Mouse (Mus musculus): Measurements from ENCODE around the gene Klhl40. TPM values are rescaled to one million over a fixed set of nuclear protein-coding genes. Genes with fewer than 3 reads are reported as not detected.

Gene Klhl40
- not detected for polyA plus RNA-seq (2014; fragmentation: Illumina TruSeq; extraction: RNeasy Lipid Tissue Mini Kit (QIAGEN cat#74804); ENCODE audit: low read depth, low replicate concordance)

DNA sequence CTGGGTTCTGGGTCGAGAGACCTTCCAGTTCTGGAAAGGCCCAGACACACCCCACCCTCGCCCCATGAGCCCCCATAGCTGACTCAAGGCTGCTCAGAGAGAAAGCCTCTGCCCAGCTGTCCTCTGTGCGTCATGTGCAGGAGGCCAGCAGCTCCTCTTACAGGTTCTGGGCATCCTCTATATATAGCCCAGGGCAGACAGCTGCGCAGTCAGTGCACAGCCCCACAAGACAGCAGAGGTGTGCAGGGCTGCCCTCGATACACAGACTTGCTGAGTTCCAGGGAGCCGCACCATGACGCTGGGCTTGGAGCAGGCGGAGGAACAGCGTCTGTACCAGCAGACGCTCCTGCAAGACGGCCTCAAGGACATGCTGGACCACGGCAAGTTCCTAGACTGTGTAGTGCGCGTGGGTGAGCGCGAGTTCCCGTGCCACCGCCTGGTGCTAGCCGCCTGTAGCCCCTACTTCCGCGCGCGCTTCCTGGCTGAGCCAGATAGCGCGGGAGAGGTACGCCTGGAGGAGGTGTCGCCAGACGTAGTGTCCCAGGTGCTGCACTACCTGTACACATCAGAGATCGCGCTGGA lies at the start of gene Klhl40:
Klhl40 (plus strand) TSS at position 124 of the 582 bp plus-strand sequence.

GRCm38 (mm10) chr9:121759091-121760081 lies 18.0 kb upstream of the Klhl40 start, which contains the start of gene Zfp651:
Zfp651 (plus strand) TSS chr9:121759330.

GRCm38 (mm10) chr9:121791757-121792521 lies 14.5 kb downstream of the Klhl40 start, which contains the start of gene Hhatl:
Hhatl (minus strand) TSS chr9:121792507.

Other genes starting within 250 kb of the Klhl40 start
- not detected for gene Lyzl4, start 135.5 kb upstream of the Klhl40 start, polyA plus RNA-seq (2014; fragmentation: Illumina TruSeq; extraction: RNeasy Lipid Tissue Mini Kit (QIAGEN cat#74804); ENCODE audit: low read depth, low replicate concordance)
- gene Vipr1, start 134.9 kb upstream of the Klhl40 start, polyA plus RNA-seq (2014; fragmentation: Illumina TruSeq; extraction: RNeasy Lipid Tissue Mini Kit (QIAGEN cat#74804); ENCODE audit: low read depth, low replicate concordance): not detected
- 7.9 TPM for gene Sec22c, start 72.1 kb upstream of the Klhl40 start, polyA plus RNA-seq (2014; fragmentation: Illumina TruSeq; extraction: RNeasy Lipid Tissue Mini Kit (QIAGEN cat#74804); ENCODE audit: low read depth, low replicate concordance)
- gene Ss18l2, start 67.3 kb upstream of the Klhl40 start, polyA plus RNA-seq (2014; fragmentation: Illumina TruSeq; extraction: RNeasy Lipid Tissue Mini Kit (QIAGEN cat#74804); ENCODE audit: low read depth, low replicate concordance): 53.9 TPM
- 128 TPM for gene Nktr, start 58.4 kb upstream of the Klhl40 start, polyA plus RNA-seq (2014; fragmentation: Illumina TruSeq; extraction: RNeasy Lipid Tissue Mini Kit (QIAGEN cat#74804); ENCODE audit: low read depth, low replicate concordance)
- gene Zfp651, start 18.3 kb upstream of the Klhl40 start, polyA plus RNA-seq (2014; fragmentation: Illumina TruSeq; extraction: RNeasy Lipid Tissue Mini Kit (QIAGEN cat#74804); ENCODE audit: low read depth, low replicate concordance): 0.29 TPM
- gene Hhatl, start 14.9 kb downstream of the Klhl40 start, polyA plus RNA-seq (2014; fragmentation: Illumina TruSeq; extraction: RNeasy Lipid Tissue Mini Kit (QIAGEN cat#74804); ENCODE audit: low read depth, low replicate concordance): not detected
- gene Ccdc13, start 61.9 kb downstream of the Klhl40 start, polyA plus RNA-seq (2014; fragmentation: Illumina TruSeq; extraction: RNeasy Lipid Tissue Mini Kit (QIAGEN cat#74804); ENCODE audit: low read depth, low replicate concordance): not detected
- 59.5 TPM for gene Higd1a, start 80.8 kb downstream of the Klhl40 start, polyA plus RNA-seq (2014; fragmentation: Illumina TruSeq; extraction: RNeasy Lipid Tissue Mini Kit (QIAGEN cat#74804); ENCODE audit: low read depth, low replicate concordance)
- 0.58 TPM for gene Ackr2, start 120.7 kb downstream of the Klhl40 start, polyA plus RNA-seq (2014; fragmentation: Illumina TruSeq; extraction: RNeasy Lipid Tissue Mini Kit (QIAGEN cat#74804); ENCODE audit: low read depth, low replicate concordance)
- gene Cyp8b1, start 138.7 kb downstream of the Klhl40 start, polyA plus RNA-seq (2014; fragmentation: Illumina TruSeq; extraction: RNeasy Lipid Tissue Mini Kit (QIAGEN cat#74804); ENCODE audit: low read depth, low replicate concordance): not detected
- 0.47 TPM for gene Fam198a, start 173.4 kb downstream of the Klhl40 start, polyA plus RNA-seq (2014; fragmentation: Illumina TruSeq; extraction: RNeasy Lipid Tissue Mini Kit (QIAGEN cat#74804); ENCODE audit: low read depth, low replicate concordance)
- 0.23 TPM for gene Pomgnt2, start 219.5 kb downstream of the Klhl40 start, polyA plus RNA-seq (2014; fragmentation: Illumina TruSeq; extraction: RNeasy Lipid Tissue Mini Kit (QIAGEN cat#74804); ENCODE audit: low read depth, low replicate concordance)